Mouse (Mus musculus) testis, adult 2 months (tissue): ENCODE data around the gene Cngb1.

Source experiments
- CTCF ChIP-seq: fragments of 200-500 bp; IDR thresholded peaks from 2 replicates; pipeline ENCODE4 v1.5.1; 2012; ENCODE audit warnings: low read depth, mild to moderate bottlenecking, inconsistent platforms, low read length, moderate library complexity; ENCODE audit not compliant: control insufficient read depth, insufficient read depth, insufficient replicate concordance
- POLR2A ChIP-seq: fragments of 200-500 bp; IDR thresholded peaks from 2 replicates; pipeline ENCODE4 v1.6.1; 2012; ENCODE audit warnings: low read depth, mild to moderate bottlenecking, inconsistent platforms, low read length, moderate library complexity; ENCODE audit not compliant: control insufficient read depth

GRCm38 (mm10) chr8:95242826-95243571 is 63.4 kb downstream of the Cngb1 start:
- TF ChIP-seq CTCF = no peak
- no peak for TF ChIP-seq POLR2A
